Mouse (Mus musculus): Measurements from ENCODE around the gene Polr1b. TPM values are rescaled to one million over a fixed set of nuclear protein-coding genes. Genes with fewer than 3 reads are reported as not detected.

The Polr1b gene
- polyA plus RNA-seq, 1 experiment from 2014 or later = 21.0 TPM

GRCm38 (mm10) chr2:129116368-129116739, 15.6 kb downstream of the Polr1b start:
- Histone ChIP-seq H3K4me3 (no peak overlapping the region), H3K9ac (no peak overlapping the region), H3K4me2 (no peak overlapping the region), H3K9me3 (replicated peaks) (no peaks in the 10 kb centered on the region), H3K36me3 (peaks cover 89% of the 10 kb centered on the region), H3K4me1 (replicated peaks) (no peaks in the 10 kb centered on the region), H3K27me3 (replicated peaks) (no peaks in the 10 kb centered on the region), H3K27ac (ENCODE audit: poor library complexity, severe bottlenecking) (no peak overlapping the region)
- no peak for ATAC-seq (ENCODE audit: insufficient number of reproducible peaks, low FRiP score)
- 100% methylated on average over 1 of the region's 1 CpGs for WGBS

- ATAC-seq (ENCODE audit: insufficient number of reproducible peaks, low FRiP score) = no peak
- Histone ChIP-seq H3K36me3 (peaks cover 91% of the 10 kb centered on the region), H3K4me1 (replicated peaks) (no peaks in the 10 kb centered on the region), H3K9me3 (replicated peaks) (0 out of 2 replicates have a peak, but pooled peaks cover 4% of the 10 kb centered on the region), H3K4me3 (no peak overlapping the region), H3K9ac (no peak overlapping the region), H3K4me2 (no peak overlapping the region), H3K27ac (ENCODE audit: poor library complexity, severe bottlenecking) (no peak overlapping the region), H3K27me3 (replicated peaks) (no peaks in the 10 kb centered on the region)
- WGBS = 92% methylated on average over 12 of the region's 12 CpGs
Measured at GRCm38 (mm10) chr2:129118061-129118460, 17.3 kb downstream of the Polr1b start.

- 93% methylated on average over 8 of the region's 8 CpGs for whole genome bisulfite sequencing
Measured at GRCm38 (mm10) chr2:129121986-129122385, 21.2 kb downstream of the Polr1b start.

GRCm38 (mm10) chr2:129129412-129129929, 28.7 kb downstream of the Polr1b start, which contains the start of gene Chchd5:
Gene Chchd5, plus strand, starts transcription at chr2:129129700.
- H3K4me2 ChIP-seq = peak within 1 kb of the TSS; percentile 76
- peaks cover 58% of the 10 kb centered on the region for H3K36me3 ChIP-seq
- peaks cover 18% of the 10 kb centered on the region for H3K4me1 ChIP-seq (replicated peaks)
- peaks cover 14% of the 10 kb centered on the region; the same call in 1 of the 2 replicates for H3K9me3 ChIP-seq (replicated peaks)
- WGBS = under 1% methylated on average over 35 of the region's 35 CpGs
- ATAC-seq (ENCODE audit: insufficient number of reproducible peaks, low FRiP score) = peak; percentile 99
- peak within 1 kb of the TSS; percentile 91 for H3K27ac ChIP-seq (ENCODE audit: poor library complexity, severe bottlenecking)
- H3K4me3 ChIP-seq = peak within 1 kb of the TSS; percentile 86
- peak within 1 kb of the TSS; percentile 86 for H3K9ac ChIP-seq
- H3K27me3 ChIP-seq (replicated peaks) = no peaks in the 10 kb centered on the region

More at GRCm38 (mm10) chr2:129121986-129122385, 21.2 kb downstream of the Polr1b start:
- no peak overlapping the region for H3K4me3 ChIP-seq
- no peak overlapping the region for H3K27ac ChIP-seq (ENCODE audit: poor library complexity, severe bottlenecking)
- H3K4me1 ChIP-seq (replicated peaks) = no peaks in the 10 kb centered on the region
- peaks cover 89% of the 10 kb centered on the region for H3K36me3 ChIP-seq
- H3K4me2 ChIP-seq = no peak overlapping the region
- no peaks in the 10 kb centered on the region for H3K27me3 ChIP-seq (replicated peaks)
- H3K9ac ChIP-seq = no peak overlapping the region
- H3K9me3 ChIP-seq (replicated peaks) = 0 out of 2 replicates have a peak, but pooled peaks cover 4% of the 10 kb centered on the region
- no peak for ATAC-seq (ENCODE audit: insufficient number of reproducible peaks, low FRiP score)

GRCm38 (mm10) chr2:129129987-129130545, 29.3 kb downstream of the Polr1b start:
- WGBS = 34% methylated on average over 18 of the region's 18 CpGs
- Histone ChIP-seq H3K9ac (peak overlapping the region; percentile 66), H3K36me3 (peaks cover 52% of the 10 kb centered on the region), H3K27me3 (replicated peaks) (no peaks in the 10 kb centered on the region), H3K4me2 (peak overlapping the region; percentile 76), H3K4me1 (replicated peaks) (peaks cover 18% of the 10 kb centered on the region), H3K4me3 (peak overlapping the region; percentile 86), H3K27ac (ENCODE audit: poor library complexity, severe bottlenecking) (peak overlapping the region; percentile 91), H3K9me3 (replicated peaks) (peaks cover 14% of the 10 kb centered on the region; the same call in 1 of the 2 replicates)
- peak; percentile 55 for ATAC-seq (ENCODE audit: insufficient number of reproducible peaks, low FRiP score)

- peak overlapping the region; percentile 76 for H3K4me2 ChIP-seq
- H3K9me3 ChIP-seq (replicated peaks) = peaks cover 14% of the 10 kb centered on the region; the same call in 1 of the 2 replicates
- whole genome bisulfite sequencing = 94% methylated on average over 2 of the region's 2 CpGs
- H3K36me3 ChIP-seq = peaks cover 45% of the 10 kb centered on the region
- no peak overlapping the region for H3K9ac ChIP-seq
- no peak for ATAC-seq (ENCODE audit: insufficient number of reproducible peaks, low FRiP score)
- no peak overlapping the region for H3K27ac ChIP-seq (ENCODE audit: poor library complexity, severe bottlenecking)
- H3K27me3 ChIP-seq (replicated peaks) = no peaks in the 10 kb centered on the region
- H3K4me1 ChIP-seq (replicated peaks) = peaks cover 18% of the 10 kb centered on the region
- no peak overlapping the region; the same call in 1 of the 2 replicates for H3K4me3 ChIP-seq
Measured at GRCm38 (mm10) chr2:129130776-129131175, 30.0 kb downstream of the Polr1b start.

DNA sequence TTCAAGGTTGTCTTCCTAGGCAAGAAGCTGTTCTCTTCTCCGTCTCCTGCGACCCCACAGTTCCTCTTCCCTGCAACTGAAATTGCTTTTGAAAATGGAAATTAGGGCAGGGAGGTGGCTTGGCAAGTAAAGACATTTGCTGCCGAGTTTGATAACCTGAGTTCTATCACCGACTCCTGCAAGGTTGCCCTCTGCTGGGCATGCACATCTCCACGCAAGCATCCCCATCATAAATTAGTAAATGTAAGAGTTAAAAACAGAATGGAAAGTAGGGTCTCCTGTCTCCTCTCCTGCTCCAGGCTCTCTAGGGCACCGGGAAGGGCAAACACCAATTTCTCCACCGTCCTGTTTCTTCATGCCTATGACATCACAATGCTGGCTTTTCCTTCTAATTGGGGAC, 31.4 kb downstream of the Polr1b start:
- H3K36me3 ChIP-seq = peaks cover 34% of the 10 kb centered on the region
- 91% methylated on average over 7 of the region's 7 CpGs for WGBS
- no peak overlapping the region for H3K27ac ChIP-seq (ENCODE audit: poor library complexity, severe bottlenecking)
- H3K4me1 ChIP-seq (replicated peaks) = peaks cover 18% of the 10 kb centered on the region
- no peak for ATAC-seq (ENCODE audit: insufficient number of reproducible peaks, low FRiP score)
- no peaks in the 10 kb centered on the region for H3K27me3 ChIP-seq (replicated peaks)
- H3K4me2 ChIP-seq = no peak overlapping the region
- peaks cover 14% of the 10 kb centered on the region; the same call in 1 of the 2 replicates for H3K9me3 ChIP-seq (replicated peaks)
- H3K4me3 ChIP-seq = no peak overlapping the region
- no peak overlapping the region for H3K9ac ChIP-seq

- ATAC-seq (ENCODE audit: insufficient number of reproducible peaks, low FRiP score) = no peak
- 93% methylated on average over 14 of the region's 14 CpGs for WGBS
- H3K27me3 ChIP-seq (replicated peaks) = no peaks in the 10 kb centered on the region
- peaks cover 14% of the 10 kb centered on the region; the same call in 1 of the 2 replicates for H3K9me3 ChIP-seq (replicated peaks)
- H3K4me3 ChIP-seq = no peak overlapping the region
- H3K9ac ChIP-seq = no peak overlapping the region
- peaks cover 18% of the 10 kb centered on the region for H3K4me1 ChIP-seq (replicated peaks)
- peaks cover 29% of the 10 kb centered on the region for H3K36me3 ChIP-seq
- H3K27ac ChIP-seq (ENCODE audit: poor library complexity, severe bottlenecking) = no peak overlapping the region
- no peak overlapping the region for H3K4me2 ChIP-seq
Measured at GRCm38 (mm10) chr2:129133006-129133805, 32.4 kb downstream of the Polr1b start.

- H3K27me3 ChIP-seq (replicated peaks) = no peaks in the 10 kb centered on the region
- no peak overlapping the region for H3K4me2 ChIP-seq
- no peaks in the 10 kb centered on the region for H3K9me3 ChIP-seq (replicated peaks)
- H3K27ac ChIP-seq (ENCODE audit: poor library complexity, severe bottlenecking) = no peak overlapping the region
- no peak for ATAC-seq (ENCODE audit: insufficient number of reproducible peaks, low FRiP score)
- no peaks in the 10 kb centered on the region for H3K4me1 ChIP-seq (replicated peaks)
- H3K4me3 ChIP-seq = no peak overlapping the region
- no peaks in the 10 kb centered on the region for H3K36me3 ChIP-seq
- no peak overlapping the region for H3K9ac ChIP-seq
- WGBS = 81% methylated on average over 10 of the region's 10 CpGs
Measured at GRCm38 (mm10) chr2:129139906-129140305, 39.1 kb downstream of the Polr1b start.

DNA sequence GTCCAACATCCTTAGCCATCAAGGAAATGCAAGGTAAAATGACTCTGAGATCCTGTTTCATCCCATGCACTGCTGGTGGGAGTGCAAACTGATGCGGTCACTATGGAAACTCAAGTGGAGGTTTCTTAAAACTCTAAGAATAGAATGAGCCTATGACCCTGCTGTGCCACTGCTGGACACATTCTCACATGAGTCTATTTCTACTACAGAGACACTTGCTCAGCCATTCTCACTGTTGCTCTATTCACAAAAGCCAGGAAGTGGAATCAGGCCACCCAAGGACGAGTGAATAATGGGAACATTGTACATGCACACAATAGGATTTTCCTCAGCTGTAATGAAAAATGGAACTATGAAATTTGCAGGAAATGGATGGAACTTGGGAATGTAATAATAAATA, 48.0 kb downstream of the Polr1b start:
- Histone ChIP-seq H3K27ac (ENCODE audit: poor library complexity, severe bottlenecking) (no peak overlapping the region), H3K9ac (no peak overlapping the region), H3K27me3 (replicated peaks) (no peaks in the 10 kb centered on the region), H3K36me3 (no peaks in the 10 kb centered on the region), H3K4me3 (no peak overlapping the region), H3K9me3 (replicated peaks) (peaks cover 5% of the 10 kb centered on the region), H3K4me2 (no peak overlapping the region), H3K4me1 (replicated peaks) (no peaks in the 10 kb centered on the region)
- 52% methylated on average over 2 of the region's 2 CpGs for WGBS
- no peak for ATAC-seq (ENCODE audit: insufficient number of reproducible peaks, low FRiP score)

DNA sequence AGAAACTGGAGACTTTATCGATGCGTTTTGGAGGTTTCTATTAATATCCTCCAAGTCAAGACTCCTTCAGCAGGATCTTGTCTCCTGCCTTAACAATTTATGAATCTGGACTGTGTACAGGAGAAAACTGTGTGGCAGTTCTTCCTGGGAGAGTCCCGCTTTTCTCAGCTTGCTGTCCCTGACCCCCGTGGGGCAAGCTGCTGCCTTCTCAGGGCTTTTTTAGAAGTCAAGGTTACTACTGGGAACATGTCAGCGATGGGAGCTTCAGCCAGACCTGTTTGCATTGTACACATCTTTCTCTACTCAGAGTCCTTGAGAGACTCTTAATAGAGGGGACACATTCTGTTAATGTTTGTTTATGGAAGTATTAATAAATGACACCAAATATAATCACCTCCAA, 49.6 kb downstream of the Polr1b start:
- ATAC-seq (ENCODE audit: insufficient number of reproducible peaks, low FRiP score) = no peak
- H3K27ac ChIP-seq (ENCODE audit: poor library complexity, severe bottlenecking) = no peak overlapping the region
- no peak overlapping the region for H3K4me2 ChIP-seq
- no peak overlapping the region for H3K4me3 ChIP-seq
- no peaks in the 10 kb centered on the region for H3K4me1 ChIP-seq (replicated peaks)
- H3K9me3 ChIP-seq (replicated peaks) = peaks cover 5% of the 10 kb centered on the region
- 77% methylated on average over 5 of the region's 5 CpGs for WGBS
- H3K36me3 ChIP-seq = no peaks in the 10 kb centered on the region
- no peaks in the 10 kb centered on the region for H3K27me3 ChIP-seq (replicated peaks)
- no peak overlapping the region for H3K9ac ChIP-seq

Data from heart, embryonic 12.5 days (tissue).